Mouse (Mus musculus) left cerebral cortex, adult 8-10 months (tissue): ENCODE measurements around the gene 4930568D16Rik. TPM values are rescaled to one million over a fixed set of nuclear protein-coding genes. Genes with fewer than 3 reads are reported as not detected.

Source experiments
- total RNA-seq, 4 experiments: library from RNA; stranded (reverse); gene quantifications; 2 replicates each; pipeline ENCODE4 v1.2.4; 2022

The 4930568D16Rik gene
- total RNA-seq, 4 experiments from 2014 or later = not detected

Other genes with a start within 250 kb of the 4930568D16Rik start
- 100 to 1,000 TPM; 221 to 237 (median 224) TPM for gene Rab14, start 166.6 kb downstream of the 4930568D16Rik start, total RNA-seq
- gene Gsn, start 111.3 kb downstream of the 4930568D16Rik start, total RNA-seq = 10 to 100 TPM; 49.8 to 64.6 (median 59.3) TPM
- gene Stom, start 30.8 kb downstream of the 4930568D16Rik start, total RNA-seq = 10 to 100 TPM in 2 of 4 experiments, 1 to 10 TPM in 2; 9.5 to 12.0 (median 10.4) TPM
- gene 4930402F06Rik, start 29.4 kb upstream of the 4930568D16Rik start, total RNA-seq = not detected
- gene Ggta1, start 95.5 kb upstream of the 4930568D16Rik start, total RNA-seq = 1 to 10 TPM; 4.0 to 7.7 (median 5.6) TPM
- 100 to 1,000 TPM; 108 to 124 (median 115) TPM for gene Dab2ip, start 190.5 kb upstream of the 4930568D16Rik start, total RNA-seq